Mouse (Mus musculus) liver, adult 2 months (tissue): ENCODE measurements around the gene Fam160a1. TPM values are rescaled to one million over a fixed set of nuclear protein-coding genes. Genes with fewer than 3 reads are reported as not detected.

Experiments used
- DNase-seq: peaks from one replicate; pipeline ENCODE4 v3.0.0-alpha.2; 2011; ENCODE audit warnings: low read depth, low spot score; ENCODE audit errors: extremely low read depth
- H3K27ac ChIP-seq: fragments of 200-500 bp; replicated peaks from 2 replicates; pipeline ENCODE4 v1.5.1; 2012; ENCODE audit warnings: low read depth, mild to moderate bottlenecking, control low read depth, inconsistent platforms, low read length; ENCODE audit not compliant: insufficient read depth
- H3K27me3 ChIP-seq: fragments of 200-500 bp; 2 replicates; pipeline ENCODE4 v1.6.1; 2012; ENCODE audit warnings: mild to moderate bottlenecking, moderate library complexity, low read length, inconsistent platforms; ENCODE audit not compliant: control insufficient read depth, insufficient read depth
- H3K36me3 ChIP-seq: fragments of 200-500 bp; 2 replicates; pipeline ENCODE4 v1.6.1; 2012; ENCODE audit warnings: low read length, inconsistent platforms; ENCODE audit not compliant: control insufficient read depth, insufficient read depth
- H3K4me1 ChIP-seq: fragments of 200-500 bp; 2 replicates; pipeline ENCODE4 v1.6.1; 2011; ENCODE audit warnings: low read length; ENCODE audit not compliant: control insufficient read depth, insufficient read depth
- H3K4me3 ChIP-seq: fragments of 200-500 bp; 2 replicates; pipeline ENCODE4 v1.5.1; 2011; ENCODE audit warnings: low read depth, mild to moderate bottlenecking, control low read depth, low read length, moderate library complexity; ENCODE audit not compliant: insufficient read depth
- H3K79me2 ChIP-seq: fragments of 200-500 bp; 2 replicates; pipeline ENCODE4 v1.6.1; 2012; ENCODE audit warnings: inconsistent platforms, mild to moderate bottlenecking, low read length, moderate library complexity; ENCODE audit not compliant: control insufficient read depth, insufficient read depth
- H3K9ac ChIP-seq: fragments of 200-500 bp; 2 replicates; pipeline ENCODE4 v1.6.1; 2012; ENCODE audit warnings: low read depth, mild to moderate bottlenecking, control low read depth, inconsistent platforms, low read length
- CTCF ChIP-seq: fragments of 200-500 bp; IDR thresholded peaks from 2 replicates; pipeline ENCODE4 v1.5.1; 2011; ENCODE audit warnings: low read depth, low read length, control low read depth
- POLR2A ChIP-seq: fragments of 200-500 bp; IDR thresholded peaks from 2 replicates; pipeline ENCODE4 v1.6.1; 2011; ENCODE audit warnings: low read length, control low read depth; ENCODE audit not compliant: insufficient read depth; ENCODE audit errors: extremely low read depth
- WGBS: fragments of 180-500 bp; shearing (Covaris S2); methylation state at CpG from one replicate; pipeline ENCODE4 v1.1.7; 2018; 5-methylcytosine and 5-hydroxymethylcytosine counted together
- polyA plus RNA-seq: library from polyadenylated mRNA; depleted of rRNA; stranded (reverse); fragments of >200 nt; gene quantifications from 2 replicates; pipeline ENCODE4 v1.2.3, GENCODE M21; 2012
- total RNA-seq: library from RNA; depleted of rRNA; stranded (reverse); fragments of >200 nt; gene quantifications from 2 replicates; pipeline ENCODE4 v1.2.3, GENCODE M21; 2014

The Fam160a1 gene
- total and polyA plus RNA-seq, 2 experiments, result 1.8 to 4.7 TPM

GRCm38 (mm10) chr3:85636716-85637447 lies 180.2 kb downstream of the Fam160a1 start:
- 95% methylated on average over 5 of the region's 5 CpGs for WGBS
- no peaks in the 10 kb centered on the region for H3K79me2 ChIP-seq
- H3K4me3 ChIP-seq, result no peak overlapping the region
- H3K9ac ChIP-seq, result no peak overlapping the region
- TF ChIP-seq POLR2A, result no peak
- no peak for TF ChIP-seq CTCF
- H3K36me3 ChIP-seq, result peaks cover 15% of the 10 kb centered on the region; the same call in 1 of the 2 replicates
- no peaks in the 10 kb centered on the region for H3K27me3 ChIP-seq
- DNase-seq, result no peak
- no peaks in the 10 kb centered on the region for H3K4me1 ChIP-seq
- H3K27ac ChIP-seq, result no peak overlapping the region

GRCm38 (mm10) chr3:85635591-85635990 lies 181.5 kb downstream of the Fam160a1 start:
- Histone ChIP-seq H3K27ac (no peak overlapping the region), H3K27me3 (no peaks in the 10 kb centered on the region), H3K79me2 (no peaks in the 10 kb centered on the region), H3K9ac (no peak overlapping the region), H3K36me3 (peaks cover 15% of the 10 kb centered on the region; the same call in 1 of the 2 replicates), H3K4me3 (no peak overlapping the region), H3K4me1 (no peaks in the 10 kb centered on the region)
- DNase-seq, result no peak
- TF ChIP-seq POLR2A, result no peak
- no peak for TF ChIP-seq CTCF
- 92% methylated on average over 2 of the region's 2 CpGs for WGBS

GRCm38 (mm10) chr3:85635126-85635419 lies 182.0 kb downstream of the Fam160a1 start:
- Histone ChIP-seq H3K79me2 (no peaks in the 10 kb centered on the region), H3K27me3 (no peaks in the 10 kb centered on the region), H3K9ac (no peak overlapping the region), H3K4me1 (no peaks in the 10 kb centered on the region), H3K36me3 (peaks cover 15% of the 10 kb centered on the region; the same call in 1 of the 2 replicates), H3K4me3 (no peak overlapping the region), H3K27ac (no peak overlapping the region)
- DNase-seq, result no peak
- 57% methylated on average over 2 of the region's 2 CpGs for WGBS
- TF ChIP-seq CTCF (no peak), POLR2A (no peak)

- Histone ChIP-seq H3K4me3 (no peak overlapping the region), H3K79me2 (no peaks in the 10 kb centered on the region), H3K27ac (no peak overlapping the region), H3K9ac (no peak overlapping the region), H3K27me3 (no peaks in the 10 kb centered on the region), H3K36me3 (peaks cover 15% of the 10 kb centered on the region), H3K4me1 (no peaks in the 10 kb centered on the region)
- TF ChIP-seq POLR2A, result no peak
- no peak for TF ChIP-seq CTCF
- no peak for DNase-seq
- WGBS, result 96% methylated on average over 8 of the region's 8 CpGs
Observed at GRCm38 (mm10) chr3:85634389-85635125, 182.5 kb downstream of the Fam160a1 start.

- 96% methylated on average over 2 of the region's 2 CpGs for WGBS
- Histone ChIP-seq H3K27me3 (no peaks in the 10 kb centered on the region), H3K4me3 (no peak overlapping the region), H3K79me2 (no peaks in the 10 kb centered on the region), H3K36me3 (peaks cover 17% of the 10 kb centered on the region), H3K9ac (no peak overlapping the region), H3K4me1 (no peaks in the 10 kb centered on the region), H3K27ac (no peak overlapping the region)
- TF ChIP-seq CTCF (no peak), POLR2A (no peak)
- DNase-seq, result no peak
Observed at GRCm38 (mm10) chr3:85633733-85634132, 183.4 kb downstream of the Fam160a1 start.

- no peak overlapping the region for H3K27ac ChIP-seq
- H3K36me3 ChIP-seq, result peaks cover 5% of the 10 kb centered on the region
- H3K4me3 ChIP-seq, result no peak overlapping the region
- H3K4me1 ChIP-seq, result no peaks in the 10 kb centered on the region
- no peak for TF ChIP-seq CTCF
- TF ChIP-seq POLR2A, result no peak
- H3K79me2 ChIP-seq, result no peaks in the 10 kb centered on the region
- H3K27me3 ChIP-seq, result no peaks in the 10 kb centered on the region
- no peak overlapping the region for H3K9ac ChIP-seq
- DNase-seq, result no peak
- WGBS, result 99% methylated on average over 4 of the region's 4 CpGs
Observed at GRCm38 (mm10) chr3:85629895-85630510, 187.1 kb downstream of the Fam160a1 start.
